Mouse (Mus musculus): ENCODE data around the gene Ptpra.
"Not testable (repeated sequence)": the region's sequence is repeated elsewhere in the genome, so short reads cannot be mapped to it uniquely, and the experiment has no call there.

Gene Ptpra

DNA sequence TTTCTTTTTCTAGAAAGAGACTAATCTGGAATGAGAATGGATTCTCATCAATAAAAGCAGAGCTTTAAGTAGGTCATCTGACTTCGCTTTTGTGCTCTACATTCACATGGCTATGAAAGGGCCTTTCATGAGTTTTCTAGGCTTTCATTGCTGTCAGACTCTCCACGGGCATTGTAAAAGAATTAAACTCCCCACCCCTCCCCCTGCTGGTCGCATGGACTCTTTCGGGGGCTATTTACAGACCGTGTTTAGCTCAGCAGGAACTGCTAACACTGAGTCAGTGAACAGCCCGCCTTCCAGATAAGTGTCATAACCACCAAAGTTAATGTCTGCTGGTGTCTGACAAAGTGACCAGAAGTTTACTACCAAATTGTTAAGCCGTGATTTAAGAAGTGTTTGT, 41.5 kb downstream of the Ptpra start:
- peak; percentile 39 to 52 for DNase-seq

DNA sequence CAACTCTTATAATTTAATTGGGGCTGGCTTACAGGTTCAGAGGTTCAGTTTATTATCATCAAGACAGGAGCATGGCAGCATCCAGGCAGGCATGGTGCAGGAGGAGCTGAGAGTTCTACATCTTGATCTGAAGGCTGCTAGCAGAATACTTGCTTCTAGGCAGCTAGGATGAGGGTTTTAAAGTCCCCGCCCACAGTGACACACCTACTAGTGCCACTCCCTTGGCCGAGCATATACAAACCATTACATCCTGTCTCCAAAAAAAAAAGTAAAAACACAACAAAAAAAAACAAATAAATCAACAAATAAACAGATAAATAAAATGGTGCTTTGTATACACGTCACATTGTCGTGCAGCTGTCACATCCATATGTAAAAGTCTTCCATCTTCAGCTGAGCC, 45.0 kb downstream of the Ptpra start:
- DNase-seq = not testable (repeated sequence)

DNA sequence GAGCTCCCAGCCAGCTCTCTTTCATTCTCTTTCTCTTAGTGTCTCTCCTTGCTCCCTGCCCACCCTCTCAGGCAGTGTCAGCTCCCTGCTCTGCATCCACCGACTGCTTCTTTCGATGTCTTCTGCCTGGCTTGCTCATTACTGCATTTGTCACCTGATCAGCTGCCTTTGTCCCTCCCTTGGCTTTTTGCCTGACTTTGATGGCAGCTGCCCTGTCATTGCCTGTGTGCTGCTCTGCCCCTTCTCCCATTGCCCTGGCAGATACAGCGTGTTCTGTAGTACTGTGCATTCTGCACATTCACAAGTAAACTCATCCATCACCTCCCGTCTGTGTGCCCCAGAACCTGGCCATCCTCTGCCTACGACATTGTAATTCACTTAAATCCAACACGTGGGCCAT, 46.0 kb downstream of the Ptpra start:
- DNase-seq = peak; percentile 13 to 23

DNA sequence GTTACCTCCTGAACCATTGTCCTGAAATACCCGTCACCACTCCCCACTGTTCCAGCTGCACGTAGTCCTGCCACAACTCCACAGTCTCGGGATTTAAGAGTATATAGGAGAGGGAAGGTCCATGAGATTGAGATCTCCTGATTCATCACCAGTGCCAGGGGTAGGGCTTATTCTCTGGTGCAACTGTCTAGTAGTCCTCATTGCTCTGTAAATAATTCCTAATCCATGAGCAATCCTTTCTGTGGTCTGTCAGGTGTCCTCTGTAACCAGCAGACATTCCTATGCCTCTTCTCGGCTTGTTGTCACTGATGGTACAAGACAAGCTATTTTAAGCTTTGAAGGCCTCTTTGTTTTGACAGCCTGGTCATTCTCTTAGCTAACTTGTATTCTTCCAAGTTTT, 46.9 kb downstream of the Ptpra start:
- DNase-seq = no peak

DNA sequence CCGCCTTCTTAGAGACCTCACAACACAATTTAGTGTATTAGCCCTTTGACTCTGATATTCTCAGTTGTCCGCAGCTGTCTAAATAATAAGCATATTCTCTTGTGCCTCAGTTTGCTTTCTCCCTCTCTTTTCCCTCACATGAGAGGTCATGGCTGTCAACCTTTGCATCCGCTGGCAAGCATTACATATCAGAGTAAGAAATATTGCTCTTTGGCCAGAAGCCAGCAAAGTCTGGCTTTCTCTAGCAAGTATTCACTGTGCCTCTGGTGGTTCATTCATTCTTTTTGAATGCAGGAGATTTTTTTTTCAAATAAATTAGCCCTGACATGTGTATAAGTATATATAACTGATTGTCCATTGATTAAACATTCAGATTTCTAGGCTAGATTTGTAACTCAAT, 49.5 kb downstream of the Ptpra start:
- DNase-seq = no peak

DNA sequence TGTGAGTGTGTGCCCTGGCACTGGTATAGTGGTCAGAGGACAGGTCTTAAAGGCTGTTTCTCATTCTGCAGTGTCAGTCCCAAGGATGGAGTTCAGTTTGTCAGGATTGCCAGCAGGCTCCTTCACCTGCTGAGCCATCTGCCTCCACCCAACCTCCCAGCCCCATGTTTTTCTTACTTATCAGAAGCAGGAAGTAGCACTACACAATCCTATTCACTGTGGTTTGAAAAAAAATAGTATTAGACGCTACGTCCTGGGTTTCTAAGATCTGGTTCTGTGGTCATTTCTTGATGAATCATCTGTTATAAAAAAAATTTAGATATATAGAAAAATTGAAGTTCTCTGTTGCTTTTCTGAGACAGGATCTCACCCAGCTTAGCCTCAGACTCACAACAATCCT, 51.5 kb downstream of the Ptpra start:
- DNase-seq = no peak

DNA sequence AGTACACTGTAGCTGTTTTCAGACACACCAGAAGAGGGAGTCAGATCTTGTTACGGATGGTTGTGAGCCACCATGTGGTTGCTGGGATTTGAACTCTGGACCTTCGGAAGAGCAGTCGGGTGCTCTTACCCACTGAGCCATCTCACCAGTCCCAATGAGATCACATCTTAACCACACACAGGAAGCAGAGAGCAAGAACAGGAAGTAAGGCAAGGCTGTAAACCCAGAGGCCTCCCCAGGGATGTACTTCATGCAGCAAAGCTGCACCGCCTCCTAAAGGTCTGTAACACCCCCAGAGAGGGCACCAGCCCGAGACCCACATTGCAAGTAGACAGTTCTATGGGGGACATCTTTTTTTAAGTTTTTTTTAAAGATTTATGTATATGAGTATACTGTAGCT, 61.5 kb downstream of the Ptpra start:
- DNase-seq = not testable (repeated sequence)

DNA sequence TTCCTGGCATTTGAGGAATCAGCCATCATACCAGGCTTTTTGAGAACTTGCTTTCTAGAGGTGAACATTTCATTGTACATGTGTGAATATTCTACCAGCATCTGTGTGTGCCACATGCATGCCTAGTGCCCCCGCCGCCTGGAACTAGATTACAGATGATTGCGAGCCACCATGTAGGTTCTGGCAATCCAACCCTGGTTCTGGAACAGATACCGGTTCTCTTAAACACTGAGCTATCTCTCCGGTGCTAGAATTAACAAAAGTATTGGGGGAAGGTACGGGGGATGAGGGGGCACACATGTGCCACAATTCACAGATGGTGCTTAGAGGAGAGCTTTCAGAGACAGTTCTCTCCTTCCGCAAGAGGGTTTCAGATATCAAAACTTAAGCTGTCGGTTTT, 63.8 kb downstream of the Ptpra start:
- no peak for DNase-seq

DNA sequence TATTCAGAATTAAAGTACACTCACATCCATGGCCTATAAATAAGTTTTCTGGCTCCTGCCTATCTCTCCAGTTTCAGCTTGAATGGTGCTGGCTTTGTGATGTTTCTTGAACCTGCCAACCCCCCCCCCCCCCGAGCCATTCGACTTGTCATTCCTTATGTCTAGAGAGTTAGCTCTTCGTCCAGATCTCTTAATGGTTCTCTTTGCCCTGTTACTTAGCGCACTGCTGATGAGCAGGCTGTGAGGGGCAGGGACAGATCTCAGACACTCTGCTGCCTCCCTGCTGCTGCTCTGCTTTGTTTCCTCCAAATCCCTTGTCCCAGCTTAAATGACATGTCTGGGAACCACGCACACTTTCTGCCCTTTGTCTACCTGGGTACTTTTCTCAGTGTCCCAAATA, 65.7 kb downstream of the Ptpra start:
- DNase-seq = no peak

DNA sequence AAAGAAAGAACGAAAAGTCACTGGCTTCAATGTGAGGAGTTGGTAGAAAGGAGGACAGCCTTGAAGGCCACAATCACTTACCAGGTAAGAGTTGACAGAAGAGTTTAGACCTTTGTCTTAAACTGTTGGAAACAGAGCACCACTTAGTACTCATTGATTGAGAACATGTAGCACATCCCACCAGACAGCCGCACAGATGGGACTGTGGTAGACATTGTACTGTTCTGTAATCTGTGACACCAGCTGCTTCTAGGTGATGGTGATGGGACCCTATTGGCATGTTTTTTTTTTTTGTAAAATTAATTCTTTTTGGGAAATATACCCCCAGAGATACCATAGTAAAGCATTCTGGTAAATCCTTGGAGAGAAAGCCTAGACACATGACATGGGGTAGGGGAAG, 71.8 kb downstream of the Ptpra start:
- DNase-seq = no peak

DNA sequence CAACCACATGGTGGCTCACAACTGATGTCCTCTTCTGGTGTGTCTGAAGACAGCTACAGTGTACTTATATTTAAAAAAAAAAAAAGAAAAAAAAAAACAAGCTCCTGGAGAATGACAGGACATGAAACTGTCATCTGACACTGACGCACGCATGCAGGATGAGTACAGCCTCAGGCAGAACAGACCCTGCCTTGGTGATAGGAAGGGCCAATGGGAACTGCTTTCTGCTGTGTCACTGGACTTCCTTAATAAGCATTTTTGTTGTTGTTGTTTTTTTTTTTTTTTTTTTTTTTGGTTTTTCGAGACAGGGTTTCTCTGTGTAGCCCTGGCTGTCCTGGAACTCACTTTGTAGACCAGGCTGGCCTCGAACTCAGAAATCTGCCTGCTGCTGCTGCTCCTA, 75.4 kb downstream of the Ptpra start:
- DNase-seq = not testable (repeated sequence)

DNA sequence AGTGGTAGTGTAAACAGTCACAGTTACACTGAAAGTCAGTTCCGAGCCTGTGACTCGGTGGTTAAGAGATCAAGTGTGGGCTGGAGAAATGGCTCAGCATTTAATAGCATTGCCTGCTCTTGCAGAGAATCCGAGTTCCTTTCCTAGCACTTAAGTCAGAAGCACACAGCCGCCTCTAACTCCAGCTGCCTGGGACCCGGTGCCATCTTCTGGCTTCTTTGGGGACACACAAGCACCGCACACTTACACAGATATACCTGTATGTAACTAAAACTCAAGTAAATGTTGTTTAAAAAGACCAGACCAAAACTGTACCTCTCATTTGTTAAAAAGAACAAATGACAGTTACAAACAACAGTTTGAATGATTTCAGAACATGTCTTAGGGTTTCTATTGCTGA, 78.4 kb downstream of the Ptpra start:
- DNase-seq = no peak

DNA sequence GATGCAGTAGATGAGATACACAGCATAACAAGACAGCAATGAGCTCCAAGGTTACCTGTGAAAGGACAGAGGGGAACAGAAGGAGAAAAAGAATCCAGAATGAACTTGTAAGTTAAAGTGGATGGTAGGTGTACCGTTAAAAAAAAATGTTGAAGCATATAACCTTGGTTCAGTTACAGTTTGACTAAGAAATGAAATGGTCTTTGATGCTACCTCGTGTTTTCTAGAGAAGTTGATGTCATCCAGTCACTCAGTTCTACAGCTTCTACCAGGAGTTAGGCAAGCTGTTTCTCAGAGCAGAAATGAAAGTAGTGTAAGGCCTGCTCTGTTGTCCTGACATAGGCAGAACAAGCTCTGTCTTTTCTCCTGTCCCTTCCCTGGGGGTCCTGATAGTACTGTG, 79.2 kb downstream of the Ptpra start:
- no peak for DNase-seq

DNA sequence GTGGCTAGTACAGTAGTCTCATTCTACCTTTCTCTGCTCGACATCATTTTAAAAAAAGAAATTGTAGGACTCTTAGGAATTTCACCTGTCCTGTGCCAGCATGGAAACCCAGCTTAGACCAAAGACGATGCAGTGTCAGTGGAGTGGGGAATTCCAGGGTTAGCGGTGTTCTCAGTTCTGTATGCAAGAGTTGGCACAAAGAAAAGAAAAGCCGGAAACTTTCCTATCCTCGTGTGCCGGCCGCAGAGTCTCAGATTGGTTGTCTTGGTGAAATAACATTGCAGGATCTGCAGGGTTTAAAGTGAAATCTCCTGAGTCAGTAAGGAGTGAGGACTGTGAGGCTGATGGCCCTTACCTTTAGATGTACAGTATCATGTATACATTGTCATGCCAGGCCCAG, 79.8 kb downstream of the Ptpra start:
- no peak for DNase-seq

DNA sequence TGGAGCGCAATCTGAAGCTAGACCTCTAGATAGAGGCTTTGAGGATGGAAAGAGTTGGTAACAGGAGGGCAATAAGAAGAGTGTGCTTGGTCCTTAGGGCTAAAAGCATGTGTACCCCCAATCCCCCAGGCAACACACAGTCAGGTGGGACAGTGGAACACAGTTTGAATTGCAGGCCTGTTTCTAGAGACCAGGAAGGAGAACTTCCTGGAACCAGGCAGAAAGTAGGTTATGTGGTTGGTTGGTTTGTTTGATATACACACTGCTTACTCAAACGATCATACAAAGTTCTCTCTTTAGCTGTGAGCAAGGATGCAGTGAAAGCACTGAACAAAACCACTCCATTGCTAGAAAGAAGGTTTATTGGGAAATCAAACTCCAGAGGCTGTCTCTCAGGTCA, 82.1 kb downstream of the Ptpra start:
- no peak for DNase-seq

DNA sequence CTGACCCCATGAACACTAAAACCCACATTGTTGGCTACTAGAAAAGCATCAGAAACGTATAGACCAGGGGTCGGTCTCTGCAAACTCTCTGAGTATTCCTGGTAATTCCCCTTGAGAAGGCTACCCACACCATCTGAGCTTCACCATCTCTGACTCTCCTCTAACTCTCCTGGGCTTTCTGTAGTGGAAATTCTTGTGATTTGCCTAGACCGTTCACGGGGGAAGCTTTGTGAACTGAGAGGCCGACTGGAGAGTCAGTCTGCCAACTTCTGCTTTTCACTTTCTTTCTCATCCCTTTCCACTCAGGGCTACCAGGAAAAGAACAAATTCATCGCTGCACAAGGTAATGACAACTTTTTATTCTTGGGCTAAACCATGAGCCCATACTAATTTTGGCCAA, 84.9 kb downstream of the Ptpra start:
- DNase-seq = no peak

DNA sequence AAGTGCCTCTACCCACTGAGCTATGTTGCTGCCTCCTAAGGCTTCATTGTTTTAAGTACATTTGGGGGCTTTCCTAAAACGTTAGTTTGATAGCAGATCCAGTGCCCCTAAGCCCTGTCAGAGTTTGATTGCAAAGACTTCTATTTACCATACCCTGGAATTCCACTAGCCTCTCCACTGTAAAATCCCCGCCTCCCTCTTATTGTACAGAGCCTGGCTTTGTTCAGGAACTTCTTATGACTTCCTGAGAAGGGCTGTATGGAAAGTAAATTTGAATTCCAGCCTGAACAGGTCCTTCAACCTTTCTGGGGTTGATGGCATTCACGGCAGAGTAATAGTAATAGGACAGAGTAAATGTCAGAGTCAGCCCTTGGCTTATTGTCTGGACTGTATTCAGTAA, 86.8 kb downstream of the Ptpra start:
- DNase-seq = no peak

DNA sequence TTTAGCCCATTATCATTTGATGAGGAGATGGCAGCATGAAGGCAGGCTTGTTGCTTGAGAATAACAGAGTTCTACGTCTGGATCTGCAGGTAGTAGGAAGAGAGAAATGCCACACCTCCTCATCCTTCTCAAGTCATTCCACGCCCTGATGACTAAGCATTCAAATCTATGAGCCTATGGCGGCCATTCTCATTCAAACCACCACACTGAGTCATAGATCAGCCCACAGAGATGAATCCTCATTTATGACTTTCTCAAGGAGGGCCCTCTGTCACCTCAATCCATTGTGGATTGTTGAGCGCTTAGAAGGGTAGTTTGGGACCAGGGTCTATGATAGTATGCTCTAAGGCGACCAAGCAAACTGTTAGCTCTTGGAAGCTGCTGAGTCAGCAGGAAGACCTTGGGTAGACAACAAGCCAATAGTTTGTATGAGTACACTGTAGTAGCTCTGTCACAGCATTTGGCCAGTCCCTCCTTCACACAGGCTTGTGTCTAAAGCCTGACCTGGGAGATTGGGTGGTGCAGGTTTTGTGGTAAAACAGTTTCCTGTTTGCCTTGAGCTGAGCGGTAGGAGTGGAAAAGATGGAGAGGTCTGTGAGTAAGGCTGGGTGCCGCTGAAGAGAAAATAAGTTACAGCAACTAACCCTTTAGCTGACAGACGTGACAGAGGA, 88.9 kb downstream of the Ptpra start:
- DNase-seq = no peak

DNA sequence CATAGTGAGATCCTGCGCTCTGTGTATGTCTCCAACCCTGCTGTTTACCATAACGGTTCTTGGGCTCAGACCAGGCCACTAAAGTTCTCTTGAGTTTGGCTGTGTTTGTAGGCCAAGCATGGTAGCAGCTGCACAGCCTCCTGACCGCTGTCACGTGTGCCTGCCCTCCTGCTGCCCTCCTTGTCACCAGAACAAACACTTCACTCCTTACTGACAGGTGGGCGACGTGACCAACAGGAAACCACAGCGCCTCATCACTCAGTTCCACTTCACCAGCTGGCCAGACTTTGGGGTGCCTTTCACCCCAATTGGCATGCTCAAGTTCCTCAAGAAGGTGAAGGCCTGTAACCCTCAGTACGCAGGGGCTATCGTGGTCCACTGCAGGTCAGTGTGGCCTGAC, 90.2 kb downstream of the Ptpra start:
- DNase-seq = peak; percentile 6 to 27

DNA sequence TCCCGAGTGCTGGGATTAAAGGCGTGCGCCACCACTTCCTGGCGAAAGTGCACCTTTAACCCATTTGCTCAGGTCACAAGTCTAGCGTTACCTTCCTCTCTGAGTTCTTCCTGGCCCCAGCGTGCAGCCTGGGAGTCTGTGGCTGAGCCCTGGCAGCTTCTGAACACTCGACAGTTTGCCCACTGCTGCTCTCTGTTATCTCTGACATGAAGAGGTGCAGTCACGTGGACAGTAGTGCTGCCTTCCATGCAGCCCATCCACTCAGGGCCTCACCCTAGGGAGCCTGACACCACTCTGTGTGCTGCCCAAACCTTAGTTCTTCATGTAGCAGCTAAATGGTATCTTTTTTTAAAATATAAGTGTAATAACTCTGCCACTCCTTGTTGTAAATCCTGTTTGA, 96.9 kb downstream of the Ptpra start:
- no peak for DNase-seq

DNA sequence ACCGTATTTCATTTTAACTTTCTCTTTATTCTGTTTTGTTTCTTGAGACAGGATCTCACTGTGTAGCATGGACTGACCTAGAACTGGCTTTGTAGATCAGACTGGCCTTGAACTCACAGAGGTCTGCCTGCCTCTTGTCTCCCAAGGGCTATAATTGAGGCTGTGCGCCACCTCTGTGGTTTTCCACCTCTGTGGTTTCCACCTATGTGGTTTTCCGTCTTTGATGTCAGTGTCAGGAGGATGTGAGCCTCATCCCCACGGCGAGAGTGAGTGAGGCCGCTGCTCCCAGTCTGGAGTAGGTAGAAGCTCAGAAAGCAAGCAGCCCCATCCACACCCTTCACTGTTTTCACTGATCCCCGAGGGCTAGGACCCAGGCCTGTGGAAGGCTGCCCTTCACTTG, 104.8 kb downstream of the Ptpra start:
- DNase-seq = no peak

DNA sequence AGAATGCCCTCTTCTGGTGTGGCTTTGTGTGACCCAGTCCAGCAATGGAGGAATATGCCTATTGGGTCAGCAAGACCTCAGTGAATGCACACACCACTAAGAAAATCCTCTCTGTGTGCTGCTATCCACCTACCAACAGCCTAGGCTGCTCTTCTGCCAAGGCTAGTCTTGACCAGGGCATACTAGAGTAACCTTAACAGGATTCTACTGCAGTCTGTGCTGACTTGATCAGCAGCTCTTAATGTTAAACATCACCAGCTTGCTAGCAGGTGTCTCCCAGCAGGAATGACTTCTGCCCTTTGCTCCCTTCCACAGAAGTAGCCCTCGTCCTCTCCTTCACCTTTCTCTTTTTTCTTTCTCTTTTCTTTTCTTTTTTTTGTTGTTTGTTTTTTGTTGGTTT, 106.2 kb downstream of the Ptpra start:
- no peak for DNase-seq

DNA sequence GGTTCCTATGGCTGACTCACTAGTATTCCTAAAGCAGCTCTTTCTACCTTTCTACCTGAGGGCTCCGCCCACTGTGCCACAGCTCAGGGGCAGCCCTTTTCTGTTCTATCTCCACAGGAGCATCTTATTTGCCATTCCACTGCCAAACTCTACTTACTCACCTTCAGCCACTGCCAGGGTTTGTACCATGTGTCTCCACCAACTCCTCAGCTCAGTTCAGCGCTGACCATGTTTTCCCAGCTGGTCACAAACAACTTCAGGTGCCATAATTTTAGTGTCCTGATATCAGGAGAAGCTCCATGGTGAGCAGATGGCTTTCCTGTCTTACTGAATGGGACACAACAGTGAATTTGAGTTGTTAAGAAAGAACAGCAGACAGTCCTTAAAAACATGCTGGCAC, 107.4 kb downstream of the Ptpra start:
- no peak for DNase-seq

DNA sequence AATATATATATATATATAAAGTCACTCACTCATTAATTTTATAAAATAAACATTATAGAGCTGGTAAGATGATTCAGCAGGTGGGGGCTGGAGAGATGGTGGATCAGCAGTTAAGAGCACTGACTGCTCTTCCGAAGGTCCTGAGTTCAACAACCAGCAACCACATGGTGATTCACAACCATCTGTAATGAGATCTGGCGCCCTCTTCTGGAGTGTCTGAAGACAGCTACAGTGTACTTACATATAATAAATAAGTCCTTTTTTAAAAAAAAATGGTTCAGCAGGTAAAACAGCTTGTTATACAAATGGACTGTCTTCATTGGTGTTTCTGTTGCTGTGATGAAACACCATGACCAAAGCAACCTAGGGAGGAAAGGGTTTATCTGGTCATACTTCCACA, 107.9 kb downstream of the Ptpra start:
- DNase-seq = no peak

DNA sequence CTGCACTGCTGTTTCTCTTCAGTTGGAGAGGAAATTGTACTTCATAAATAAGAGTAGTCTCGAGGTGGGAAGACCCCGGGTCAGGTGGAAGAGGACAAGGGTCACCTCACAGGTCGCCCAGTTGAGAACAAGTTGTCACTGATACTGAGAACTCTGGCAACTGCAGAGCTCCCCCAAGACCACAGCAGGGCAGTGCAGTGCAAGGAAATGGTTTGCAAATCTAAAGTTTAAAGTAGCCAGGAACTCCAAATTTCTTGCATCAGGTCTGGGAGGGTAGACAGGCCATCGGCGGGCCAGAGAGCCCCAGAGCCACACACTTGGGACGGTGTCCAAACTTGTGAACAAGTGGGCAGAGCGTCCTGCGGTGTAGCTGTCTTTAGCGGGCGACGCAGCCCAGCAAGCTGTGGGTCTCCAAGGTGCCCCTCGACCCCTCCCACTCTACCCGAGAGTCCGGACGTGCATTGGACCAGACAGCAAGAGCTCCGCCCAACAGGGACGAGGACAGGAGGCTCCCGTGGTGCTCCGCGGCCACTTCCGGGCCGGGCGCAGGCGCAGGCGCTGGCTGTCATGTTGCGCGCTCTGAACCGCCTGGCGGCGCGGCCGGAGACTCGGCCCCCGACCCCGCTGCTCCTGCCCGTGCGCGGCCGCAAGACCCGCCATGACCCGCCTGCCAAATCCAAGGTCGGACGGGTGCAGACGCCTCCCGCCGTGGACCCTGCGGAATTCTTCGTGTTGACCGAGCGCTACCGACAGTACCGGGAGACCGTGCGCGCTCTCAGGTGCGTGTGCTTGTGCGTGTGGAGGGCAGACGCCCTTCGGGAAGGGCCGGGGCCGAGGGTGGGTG, 113.4 kb downstream of the Ptpra start, which contains the start of gene Mrps26:
Gene Mrps26, plus strand, starts transcription at position 531 of the 844 bp plus-strand sequence.
- DNase-seq = peak; percentile 94 to 97

Measured in lung, postnatal 4 days (tissue).